Mouse (Mus musculus) Muller cell, postnatal 12 days (primary cell): ENCODE data around the gene Tubd1.
"Not testable (repeated sequence)": the region's sequence is repeated elsewhere in the genome, so short reads cannot be mapped to it uniquely, and the experiment has no call there.

Source experiments
- DNase-seq: peaks from one replicate; pipeline ENCODE4 v3.0.0-alpha.2; 2015; ENCODE audit errors: inconsistent ontology term

The Tubd1 gene

GRCm38 (mm10) chr11:86544639-86545299 is at the start of gene Tubd1, which contains the start of gene Rps6kb1:
Tubd1 (plus strand) TSS chr11:86544991.
Rps6kb1 (minus strand) TSS chr11:86544805.
- peak; percentile 98 for DNase-seq

DNA sequence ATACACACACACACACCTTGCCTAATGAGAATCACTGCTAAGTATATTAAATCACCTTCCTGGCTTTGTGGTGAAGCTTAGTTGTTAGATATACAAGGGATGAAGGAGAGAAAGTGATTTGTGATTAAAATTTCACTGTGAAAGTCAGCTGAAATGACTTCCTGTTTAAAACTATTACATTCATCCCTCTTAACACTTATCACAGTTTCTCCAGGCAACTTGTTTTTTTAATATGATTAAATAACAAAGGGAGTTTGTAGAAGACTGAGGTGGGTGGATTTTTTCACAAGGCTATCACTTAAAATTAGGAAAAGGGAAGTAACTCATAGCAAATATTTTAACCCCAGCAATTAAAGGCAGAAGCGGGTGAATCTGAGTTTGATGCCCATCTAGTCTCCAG is 47.4 kb upstream of the Tubd1 start:
- DNase-seq: no peak

DNA sequence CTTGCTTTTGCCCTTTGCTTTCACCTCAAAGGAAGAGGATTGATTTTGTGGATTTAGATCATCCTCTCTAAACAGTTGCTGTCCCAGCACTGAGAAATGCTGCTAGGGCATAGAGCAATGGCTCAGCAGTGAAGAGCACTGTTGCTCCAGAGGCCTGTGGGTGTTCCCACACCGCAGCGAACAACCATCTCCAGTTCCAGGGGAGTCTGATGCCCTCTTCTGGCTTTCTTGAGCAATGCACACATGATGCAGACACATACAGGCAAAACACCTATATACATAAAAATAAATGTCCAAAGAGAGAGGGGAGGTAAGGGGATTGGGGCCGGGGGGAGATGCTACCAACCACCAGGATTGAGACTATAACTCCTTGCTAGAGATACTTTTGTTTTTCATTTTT is 46.9 kb upstream of the Tubd1 start:
- no peak for DNase-seq

DNA sequence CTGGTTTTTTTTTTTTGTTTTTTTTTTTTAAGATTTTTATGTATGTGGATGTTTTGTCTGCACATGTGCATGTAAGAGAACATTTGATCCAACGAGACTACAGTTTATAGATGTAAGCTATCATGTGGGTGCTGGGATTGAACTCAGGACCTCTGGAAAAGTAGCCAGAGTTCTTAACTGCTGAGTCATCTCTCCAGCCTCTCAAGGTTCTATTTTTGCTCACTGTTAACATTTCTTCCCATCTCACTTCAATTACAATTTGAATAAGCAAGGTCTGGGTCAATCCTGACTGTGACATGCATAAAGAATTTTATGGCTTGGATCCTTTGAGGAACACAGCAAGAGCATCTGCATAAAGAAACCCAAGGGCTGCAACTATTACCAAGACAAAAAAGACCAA is 44.0 kb upstream of the Tubd1 start:
- no peak for DNase-seq

DNA sequence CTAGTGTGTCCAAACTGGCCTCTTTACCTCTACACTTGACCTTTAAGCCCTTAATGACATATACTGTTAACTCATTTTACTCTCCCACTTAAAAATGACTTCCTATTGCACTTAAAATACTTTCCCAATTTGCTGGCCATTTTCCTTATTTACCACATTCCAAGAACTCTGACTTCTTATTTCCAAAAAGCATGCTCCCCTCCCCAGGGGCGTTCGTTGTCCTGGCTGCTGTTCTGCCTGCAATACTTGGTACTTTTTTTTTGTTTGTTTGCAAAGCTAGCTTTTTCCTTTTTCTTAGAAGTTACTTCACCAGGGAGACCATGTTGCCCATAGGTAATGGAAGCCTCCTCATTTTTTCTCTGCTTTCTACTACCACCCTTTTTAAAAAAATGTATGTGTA is 41.7 kb upstream of the Tubd1 start:
- no peak for DNase-seq

- no peak for DNase-seq
Measured at GRCm38 (mm10) chr11:86507334-86507733, 37.5 kb upstream of the Tubd1 start.

DNA sequence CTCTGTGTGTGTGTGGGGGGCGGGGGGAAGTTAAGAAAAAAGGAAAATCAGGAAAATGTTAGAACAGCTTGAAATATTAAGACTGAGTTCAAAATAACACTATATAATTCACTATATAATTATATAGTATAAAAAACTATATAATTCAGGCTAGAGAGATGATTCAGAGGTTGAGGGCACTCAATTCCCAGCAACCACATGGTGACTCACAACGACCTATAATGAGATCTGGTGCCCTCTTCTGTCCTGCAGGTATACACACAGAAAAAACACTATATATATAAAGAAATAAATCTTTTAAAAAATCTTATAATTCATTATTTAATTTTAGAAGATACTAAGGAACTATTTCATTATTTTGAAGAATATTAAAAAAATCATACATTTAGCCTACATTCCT is 36.8 kb upstream of the Tubd1 start:
- DNase-seq: no peak

DNA sequence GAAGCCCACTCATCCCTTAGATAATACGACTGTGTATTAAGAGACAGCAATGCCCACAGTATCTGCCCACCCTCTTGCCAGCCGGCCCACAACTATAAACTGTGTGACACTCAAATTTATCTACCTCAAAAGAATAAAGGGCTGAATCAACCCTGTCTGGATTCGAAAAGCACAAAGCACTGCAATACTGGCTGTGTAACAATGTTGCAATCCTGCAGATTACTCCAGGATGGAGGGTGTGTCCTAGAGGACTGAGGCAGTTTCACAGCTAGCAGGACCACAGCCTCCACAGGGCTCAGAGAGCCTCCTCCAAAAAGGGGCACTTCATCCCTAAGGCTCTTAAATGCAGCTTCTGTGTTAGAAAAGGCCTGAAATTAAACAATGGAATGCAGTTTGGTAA is 28.2 kb upstream of the Tubd1 start:
- no peak for DNase-seq

DNA sequence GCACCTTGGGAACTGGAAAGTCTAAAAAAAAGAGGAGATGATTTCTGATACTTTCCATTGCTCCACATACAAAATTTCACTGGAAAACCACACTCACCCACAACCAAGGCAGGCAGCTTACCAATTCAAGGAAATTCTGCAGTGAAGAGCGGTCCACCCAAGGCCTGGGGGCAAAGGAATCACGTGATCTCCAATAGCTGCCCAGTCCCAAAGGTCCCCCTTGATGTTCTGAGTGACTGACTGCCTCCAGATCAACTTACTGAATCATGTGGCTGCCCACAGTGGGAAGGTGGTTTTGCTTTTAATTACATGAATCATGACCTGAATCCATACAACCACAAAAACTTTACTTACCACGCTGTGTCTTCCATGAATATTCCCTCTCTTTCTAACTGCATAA is 27.6 kb upstream of the Tubd1 start:
- no peak for DNase-seq

GRCm38 (mm10) chr11:86519751-86520150 is 25.0 kb upstream of the Tubd1 start:
- no peak for DNase-seq

DNA sequence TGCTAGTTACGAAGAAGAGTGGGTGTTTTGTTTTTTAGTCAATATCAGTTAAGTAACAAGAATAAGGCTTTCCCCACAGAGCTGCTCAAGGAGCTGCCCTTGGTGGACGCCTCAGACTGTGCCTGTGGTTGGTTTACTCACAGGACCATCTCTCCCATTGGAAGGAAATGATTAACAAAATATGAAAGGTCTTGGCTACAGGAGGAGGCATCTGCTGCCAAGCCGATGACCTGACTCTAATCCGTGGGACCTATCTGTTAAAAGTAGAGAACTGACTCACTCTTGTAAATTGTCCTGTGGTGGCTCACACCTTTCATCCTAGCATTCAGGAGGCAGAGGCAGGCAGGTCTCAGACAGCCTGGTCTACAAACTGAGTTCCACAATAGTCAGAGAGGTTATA is 17.3 kb upstream of the Tubd1 start:
- peak; percentile 9 for DNase-seq

GRCm38 (mm10) chr11:86532834-86533233 is 12.0 kb upstream of the Tubd1 start:
- no peak for DNase-seq

DNA sequence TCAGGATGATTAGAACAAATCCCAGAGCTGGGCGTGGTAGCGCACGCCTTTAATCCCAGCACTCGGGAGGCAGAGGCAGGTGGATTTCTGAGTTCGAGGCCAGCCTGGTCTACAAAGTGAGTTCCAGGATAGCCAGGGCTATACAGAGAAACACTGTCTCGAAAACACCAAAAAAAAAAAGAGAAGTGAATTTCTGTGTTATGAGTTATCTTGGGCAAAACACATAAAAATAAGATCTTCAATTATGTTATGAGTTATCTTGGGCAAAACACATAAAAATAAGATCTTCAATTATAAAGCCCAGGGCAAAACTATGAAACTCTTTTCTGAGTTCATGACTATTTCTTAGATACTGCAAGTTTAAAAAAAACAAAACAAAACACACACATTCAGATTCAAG is 11.5 kb upstream of the Tubd1 start:
- not testable (repeated sequence) for DNase-seq

DNA sequence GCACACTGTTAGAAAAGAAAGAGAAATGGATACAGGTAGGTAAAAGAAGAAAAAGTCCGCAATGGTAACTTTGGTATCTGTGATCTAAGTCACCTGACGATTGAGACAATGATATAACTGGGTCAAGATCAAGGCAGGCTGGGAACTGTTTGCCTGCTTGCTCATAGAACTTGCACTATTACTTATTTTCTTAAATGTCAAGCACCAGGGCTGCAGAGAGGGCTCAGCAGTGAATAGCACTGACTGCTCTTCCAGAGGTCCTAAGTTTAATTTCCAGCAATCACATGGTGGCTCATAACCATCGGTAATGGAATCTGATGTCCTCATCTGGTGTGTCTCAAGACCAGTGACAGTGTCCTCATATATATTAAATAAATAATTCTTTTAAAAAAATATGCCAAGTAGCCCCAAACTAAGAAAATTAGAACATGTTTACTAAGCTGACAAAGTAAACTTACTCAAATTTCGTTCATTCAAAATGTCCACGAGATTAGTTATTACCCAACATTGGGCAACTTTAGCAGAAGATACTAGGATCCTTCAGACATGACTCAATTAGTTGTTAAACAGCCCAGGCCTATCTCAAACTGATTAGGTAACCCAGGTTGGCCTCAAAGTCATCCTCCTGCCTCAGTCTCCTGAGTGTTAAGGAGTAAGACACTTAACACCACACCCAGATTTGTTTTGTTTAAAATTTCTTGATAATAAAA is 10.4 kb upstream of the Tubd1 start:
- no peak for DNase-seq

DNA sequence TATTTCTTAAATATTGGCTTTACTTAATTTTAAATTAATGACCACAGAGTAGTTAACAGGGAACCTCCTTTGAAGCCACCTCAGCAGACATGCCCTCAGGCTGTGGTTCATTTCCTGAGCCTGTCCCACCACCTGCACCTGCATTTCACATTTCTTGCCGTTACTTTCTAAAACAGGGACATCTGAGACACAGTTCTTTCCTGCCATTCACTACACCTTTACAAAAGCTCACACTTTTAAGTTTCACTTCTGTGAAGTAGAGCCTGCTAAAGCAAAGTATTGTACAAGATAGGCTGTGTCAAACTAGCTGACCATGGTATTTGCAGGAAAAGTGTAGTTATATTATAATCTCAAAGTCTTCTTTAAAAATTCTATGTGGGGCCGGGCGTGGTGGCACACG is 6.0 kb upstream of the Tubd1 start:
- DNase-seq: no peak

DNA sequence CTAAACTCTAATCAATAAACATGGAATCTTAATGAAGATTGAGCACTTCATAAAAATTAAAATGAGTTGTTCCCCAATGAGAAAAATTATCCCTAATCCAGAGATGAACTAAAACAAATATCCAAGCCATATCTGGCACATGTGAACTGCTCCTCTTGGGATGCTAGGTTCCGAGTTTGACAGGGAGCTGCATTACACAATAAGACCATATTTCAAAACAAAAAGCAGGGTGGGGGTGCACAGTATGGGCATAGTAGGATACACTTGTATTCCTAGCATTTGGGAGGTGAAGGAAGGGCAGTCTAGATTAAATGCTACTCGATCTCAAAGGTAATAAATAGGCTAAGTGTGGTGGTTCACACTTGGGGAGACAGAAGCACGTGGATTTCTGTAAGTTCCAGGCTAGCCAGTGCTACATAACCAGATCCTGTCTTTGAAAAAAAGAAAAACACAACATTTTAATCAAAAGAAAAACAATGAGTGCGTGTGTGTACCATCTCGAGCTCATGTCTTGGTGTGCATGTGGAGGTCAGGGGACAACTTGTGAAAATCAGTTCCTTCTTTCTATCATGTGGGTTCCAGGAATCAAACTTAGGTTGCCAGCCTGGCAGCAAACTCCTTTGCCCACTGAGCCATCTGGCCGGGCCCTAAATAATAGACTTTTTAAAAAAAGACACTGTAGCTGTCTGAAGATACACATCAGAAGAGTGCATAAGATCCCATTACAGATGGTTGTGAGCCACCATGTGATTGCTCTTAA is 4.9 kb upstream of the Tubd1 start:
- no peak for DNase-seq

DNA sequence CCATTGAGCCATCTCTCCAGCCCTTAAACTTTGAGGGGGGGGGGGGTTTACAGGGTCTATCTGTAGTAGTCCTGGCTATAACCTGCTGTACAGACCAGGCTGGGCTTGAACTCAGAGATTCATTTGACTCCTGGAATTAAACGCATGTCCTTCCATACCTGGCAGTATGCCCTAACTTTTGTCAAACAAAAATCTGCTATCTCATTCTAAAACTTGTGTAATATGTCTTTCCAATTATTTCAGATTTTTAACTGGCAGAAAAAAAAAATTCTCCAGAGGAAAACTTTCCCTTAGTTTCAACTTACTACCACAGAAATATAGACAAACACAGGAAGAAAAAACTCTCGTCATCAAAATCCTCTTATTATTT is 4.3 kb upstream of the Tubd1 start:
- no peak for DNase-seq

DNA sequence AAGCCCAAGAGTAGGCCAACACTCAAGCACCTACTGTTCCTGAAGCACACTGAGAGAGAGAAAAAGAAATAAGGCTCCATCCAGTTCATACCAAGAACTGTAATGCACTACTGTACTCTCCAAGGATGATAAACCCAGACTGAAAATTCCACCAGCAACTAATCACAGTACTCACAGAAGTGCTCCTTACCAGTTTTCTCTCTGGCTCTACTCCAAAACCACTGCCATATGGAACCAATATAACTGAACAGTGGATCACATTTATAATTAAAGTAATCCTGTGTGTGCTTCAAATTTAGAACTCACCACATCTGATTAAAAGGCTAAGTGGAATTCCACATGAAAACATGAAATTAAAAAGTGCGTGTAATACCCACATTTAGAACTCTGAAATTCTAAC is 1.9 kb upstream of the Tubd1 start:
- DNase-seq: peak; percentile 9

GRCm38 (mm10) chr11:86543960-86544638 is 692 bp upstream of the Tubd1 start:
- no peak for DNase-seq

GRCm38 (mm10) chr11:86545556-86545955 is 765 bp downstream of the Tubd1 start:
- no peak for DNase-seq

DNA sequence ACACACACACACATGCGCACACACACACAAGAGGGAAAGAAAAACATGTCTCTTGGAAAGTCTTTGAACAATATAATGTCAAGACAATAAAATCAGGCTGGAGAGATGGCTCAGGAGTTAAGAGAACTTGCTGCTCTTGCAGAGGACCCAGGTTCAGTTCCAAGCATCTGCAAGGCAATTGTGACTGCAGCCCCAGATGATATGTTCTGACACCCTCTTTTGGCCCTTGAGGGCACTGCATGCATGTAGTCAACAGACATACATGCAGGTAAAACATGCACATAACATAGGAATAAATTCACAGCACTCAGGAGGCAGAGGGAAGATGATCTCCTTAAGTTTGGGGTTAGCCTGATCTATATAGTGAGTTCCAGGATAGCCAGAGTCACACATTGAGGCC is 2.6 kb downstream of the Tubd1 start:
- no peak for DNase-seq

- DNase-seq: no peak
Measured at GRCm38 (mm10) chr11:86553525-86553924, 8.7 kb downstream of the Tubd1 start.
